Mouse (Mus musculus) midbrain, embryonic 11.5 days (tissue): ENCODE data around the gene Zbed6. TPM values are rescaled to one million over a fixed set of nuclear protein-coding genes. Genes with fewer than 3 reads are reported as not detected.
A peak's percentile ranks its signal among the peaks of the same experiment; 100 is the strongest.
"Not testable (repeated sequence)": the region's sequence is repeated elsewhere in the genome, so short reads cannot be mapped to it uniquely, and the experiment has no call there.

Experiments
- ATAC-seq: fragments of 200-750 bp; cut with Nextera tagmentation; 2 replicates; pipeline ENCODE4 v1.8.0; 2017; ENCODE audit warnings: moderate TSS enrichment, moderate library complexity; ENCODE audit not compliant: low FRiP score
- DNase-seq: peaks from one replicate; pipeline ENCODE4 v3.0.0; 2015; ENCODE audit warnings: low spot score; ENCODE audit errors: missing footprints
- H3K27ac ChIP-seq: fragments of 300-500 bp; sonication (generic); 2 replicates; pipeline ENCODE4 v1.5.1; 2014; ENCODE audit warnings: low read depth, low read length
- H3K27me3 ChIP-seq: fragments of 300-500 bp; sonication (generic); 2 replicates; pipeline ENCODE4 v1.6.1; 2014; ENCODE audit warnings: mild to moderate bottlenecking, low read length, moderate library complexity, mixed read lengths; ENCODE audit not compliant: control insufficient read depth, insufficient read depth
- H3K36me3 ChIP-seq: fragments of 300-500 bp; sonication (generic); 2 replicates; pipeline ENCODE4 v1.6.1; 2014; ENCODE audit warnings: mild to moderate bottlenecking, low read length, moderate library complexity, mixed read lengths; ENCODE audit not compliant: control insufficient read depth, insufficient read depth
- H3K4me1 ChIP-seq: fragments of 300-500 bp; sonication (generic); 2 replicates; pipeline ENCODE4 v1.6.1; 2014; ENCODE audit warnings: low read length; ENCODE audit not compliant: control insufficient read depth, insufficient read depth
- H3K4me2 ChIP-seq: fragments of 300-500 bp; sonication (generic); 2 replicates; pipeline ENCODE4 v1.6.1; 2014; ENCODE audit warnings: mild to moderate bottlenecking, moderate library complexity
- H3K4me3 ChIP-seq: fragments of 300-500 bp; sonication (generic); 2 replicates; pipeline ENCODE4 v1.5.1; 2014; ENCODE audit warnings: low read depth, low read length
- H3K9ac ChIP-seq: fragments of 300-500 bp; sonication (generic); 2 replicates; pipeline ENCODE4 v1.6.1; 2014; ENCODE audit warnings: low read length
- H3K9me3 ChIP-seq: fragments of 300-500 bp; sonication (generic); 2 replicates; pipeline ENCODE4 v1.6.1; 2016; ENCODE audit warnings: low read length; ENCODE audit not compliant: control insufficient read depth
- WGBS: fragments of 180-500 bp; shearing (Covaris S2); extraction: QIAGEN DNeasy Blood & Tissue Kit; methylation state at CpG from one replicate; pipeline ENCODE4 v1.1.7; 2014; 5-methylcytosine and 5-hydroxymethylcytosine counted together
- polyA plus RNA-seq: library from polyadenylated mRNA; unstranded; fragments of >200 nt; fragmentation: Nextera tagmentation; extraction: Ambion mirVana; gene quantifications from 2 replicates; pipeline ENCODE4 v1.2.1, GENCODE M21; 2014

The Zbed6 gene
- polyA plus RNA-seq, 1 experiment from 2014 or later = not detected

- Histone ChIP-seq H3K4me2 (no peak overlapping the region), H3K36me3 (no peaks in the 10 kb centered on the region), H3K4me3 (no peak overlapping the region), H3K27ac (no peak overlapping the region), H3K9ac (no peak overlapping the region), H3K4me1 (no peaks in the 10 kb centered on the region), H3K9me3 (no peaks in the 10 kb centered on the region), H3K27me3 (no peaks in the 10 kb centered on the region)
- WGBS = 26% methylated on average over 7 of the region's 7 CpGs
- peak; percentile 14 for DNase-seq
- ATAC-seq = no peak
Measured at GRCm38 (mm10) chr1:133667721-133668120, 7.0 kb upstream of the Zbed6 start.

GRCm38 (mm10) chr1:133665713-133666112, 5.0 kb upstream of the Zbed6 start:
- not testable (repeated sequence) for H3K4me1 ChIP-seq, H3K27ac ChIP-seq, H3K36me3 ChIP-seq, H3K9me3 ChIP-seq, H3K4me2 ChIP-seq, H3K27me3 ChIP-seq, H3K9ac ChIP-seq, ATAC-seq, H3K4me3 ChIP-seq
- peak; percentile 31 for DNase-seq
- 87% methylated on average over 8 of the region's 8 CpGs for WGBS

DNA sequence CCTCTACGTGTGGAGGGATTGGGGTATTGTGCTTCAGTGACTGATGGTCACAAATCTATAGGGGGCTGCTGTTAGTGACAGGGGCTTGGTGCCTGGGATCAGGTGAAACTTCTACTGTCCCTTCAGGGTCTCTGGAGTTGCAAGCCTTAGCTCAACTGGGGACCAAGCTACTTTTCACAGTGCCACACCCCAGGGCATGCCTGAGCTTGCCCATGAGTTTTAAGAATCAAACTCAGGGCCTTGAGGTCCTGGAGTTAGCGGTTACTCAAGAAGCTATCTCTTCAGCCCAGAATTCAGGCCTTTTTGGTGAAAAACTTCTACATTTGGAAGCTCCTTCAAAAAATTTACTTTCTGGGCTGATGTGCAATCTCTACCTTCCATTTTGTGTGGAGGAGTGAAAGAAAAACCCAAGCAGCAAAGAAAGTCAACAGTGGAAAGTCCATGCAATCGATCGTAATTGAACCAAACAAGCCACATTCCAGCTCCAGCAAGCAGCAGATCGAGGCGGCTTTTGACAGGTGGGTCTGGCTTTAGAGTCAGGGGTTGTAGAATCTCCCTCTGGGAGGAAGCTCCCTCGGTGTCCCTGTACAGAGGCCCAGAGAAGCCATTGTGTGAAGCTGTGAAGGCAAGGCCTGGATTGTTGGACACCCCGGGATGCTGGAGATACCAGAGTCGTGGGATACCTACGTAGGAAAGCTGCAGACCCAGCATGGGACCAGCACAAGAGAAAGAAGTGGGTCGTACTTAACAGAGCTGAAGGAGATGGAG, 3.7 kb upstream of the Zbed6 start:
- Histone ChIP-seq H3K4me2 (no peak overlapping the region), H3K4me3 (no peak overlapping the region), H3K9me3 (no peaks in the 10 kb centered on the region), H3K9ac (no peak overlapping the region), H3K4me1 (peaks cover 6% of the 10 kb centered on the region), H3K27ac (no peak overlapping the region), H3K27me3 (no peaks in the 10 kb centered on the region), H3K36me3 (no peaks in the 10 kb centered on the region)
- no peak for ATAC-seq
- no peak for DNase-seq
- 60% methylated on average over 11 of the region's 11 CpGs for WGBS

DNA sequence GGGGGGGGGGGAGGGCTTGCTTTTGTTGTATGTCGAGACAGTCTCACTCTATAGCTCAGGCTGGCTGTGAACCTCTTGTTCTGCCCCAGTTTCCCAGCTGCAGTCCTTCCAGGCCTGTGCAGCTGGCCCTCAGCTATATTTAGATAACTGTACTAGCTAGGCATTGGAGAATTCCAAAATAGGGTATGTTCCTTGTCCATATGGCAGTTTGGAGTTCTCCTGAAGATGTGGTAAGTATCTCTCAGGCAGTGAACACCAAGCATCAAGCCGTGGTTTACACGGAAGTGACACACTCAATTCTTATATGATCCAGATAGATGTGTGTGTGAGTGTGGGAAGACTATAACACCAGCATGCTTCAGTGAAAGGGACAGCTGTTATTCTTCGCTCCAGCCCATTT, 2.7 kb upstream of the Zbed6 start:
- Histone ChIP-seq H3K27me3 (no peaks in the 10 kb centered on the region), H3K36me3 (no peaks in the 10 kb centered on the region; the same call in 1 of the 2 replicates), H3K9ac (no peak overlapping the region), H3K27ac (no peak overlapping the region), H3K4me2 (no peak overlapping the region), H3K4me1 (peaks cover 7% of the 10 kb centered on the region), H3K4me3 (no peak overlapping the region), H3K9me3 (no peaks in the 10 kb centered on the region)
- DNase-seq (peak; percentile 69), ATAC-seq (no peak)
- 85% methylated on average over 4 of the region's 4 CpGs for WGBS

DNA sequence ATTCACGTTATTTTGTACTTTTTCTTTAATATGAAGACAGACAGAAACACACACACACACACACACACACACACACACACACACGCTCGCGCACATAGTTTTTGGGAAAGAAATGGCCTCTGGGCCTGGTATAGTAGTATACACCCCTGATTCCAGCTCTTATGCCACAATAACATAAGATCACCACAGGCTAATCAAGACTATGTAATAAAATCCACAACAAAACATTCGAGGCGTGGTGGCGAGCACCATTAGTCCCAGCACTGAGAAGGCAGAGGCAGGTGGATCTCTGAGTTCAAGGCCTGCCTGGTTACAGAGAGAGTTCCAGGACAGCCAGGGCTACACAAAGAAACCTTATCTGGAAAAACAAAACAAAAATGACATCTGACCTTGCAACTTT, 2.3 kb upstream of the Zbed6 start:
- 95% methylated on average over 7 of the region's 7 CpGs for WGBS
- no peak overlapping the region for H3K4me3 ChIP-seq
- no peak for ATAC-seq

DNA sequence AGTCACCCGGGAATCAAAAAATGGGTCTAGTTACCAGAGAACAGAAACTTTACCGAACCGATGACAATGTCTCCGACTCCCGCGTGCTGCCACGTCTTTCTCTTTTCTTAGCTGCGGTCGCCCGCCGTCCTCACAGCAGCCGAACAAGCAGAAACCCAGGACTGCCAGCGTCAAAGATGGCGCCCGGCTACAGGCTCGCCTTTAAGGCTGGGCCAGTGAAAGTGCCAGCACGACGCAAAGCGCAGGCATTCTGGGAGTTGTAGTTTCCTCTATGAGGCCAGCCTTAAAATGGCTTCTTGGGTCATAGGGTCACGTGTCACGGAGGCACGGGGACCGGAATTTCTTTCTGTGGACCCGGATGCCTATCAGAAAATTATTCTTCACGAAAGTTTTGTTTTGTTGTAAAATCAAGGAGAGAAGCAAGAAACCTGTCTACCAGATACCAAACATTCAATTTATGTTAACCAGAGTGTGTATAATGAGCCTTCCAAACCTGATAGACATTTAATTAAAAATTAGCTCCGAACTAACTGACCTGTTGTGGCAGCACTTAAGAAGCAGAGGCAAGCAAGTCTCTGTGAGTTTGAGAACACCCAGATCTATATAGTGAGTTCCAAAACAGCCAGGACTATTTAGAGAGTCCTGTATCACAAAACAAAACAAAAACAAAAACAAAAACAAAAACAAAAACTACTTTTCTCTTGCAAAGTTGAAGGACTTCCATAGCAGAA, 683 bp upstream of the Zbed6 start, which contains the start of gene Gm38394:
TSS of gene Gm38394 (minus strand) at position 116 of the 731 bp plus-strand sequence.
- Histone ChIP-seq H3K9ac (peak within 1 kb of the TSS; percentile 88), H3K4me1 (peaks cover 9% of the 10 kb centered on the region), H3K4me2 (peak within 1 kb of the TSS; percentile 94), H3K27ac (peak within 1 kb of the TSS; percentile 81), H3K27me3 (no peaks in the 10 kb centered on the region), H3K36me3 (no peaks in the 10 kb centered on the region; the same call in none of the 2 replicates), H3K4me3 (peak within 1 kb of the TSS; percentile 87), H3K9me3 (no peaks in the 10 kb centered on the region)
- peak; percentile 98 for DNase-seq
- WGBS = 3% methylated on average over 26 of the region's 26 CpGs
- peak; percentile 98 for ATAC-seq

More for the DNA sequence above, 2.3 kb upstream of the Zbed6 start:
- Histone ChIP-seq H3K4me2 (no peak overlapping the region), H3K9me3 (no peaks in the 10 kb centered on the region), H3K4me1 (peaks cover 7% of the 10 kb centered on the region), H3K36me3 (no peaks in the 10 kb centered on the region; the same call in 1 of the 2 replicates), H3K9ac (no peak overlapping the region), H3K27ac (no peak overlapping the region), H3K27me3 (no peaks in the 10 kb centered on the region)
- DNase-seq = peak; percentile 54

- peaks cover 9% of the 10 kb centered on the region for H3K4me1 ChIP-seq
- no peak overlapping the region for H3K4me2 ChIP-seq
- WGBS = 98% methylated on average over 3 of the region's 3 CpGs
- no peaks in the 10 kb centered on the region; the same call in none of the 2 replicates for H3K36me3 ChIP-seq
- no peaks in the 10 kb centered on the region for H3K9me3 ChIP-seq
- no peak overlapping the region for H3K4me3 ChIP-seq
- H3K27me3 ChIP-seq = no peaks in the 10 kb centered on the region
- no peak overlapping the region for H3K27ac ChIP-seq
- peak; percentile 21 for DNase-seq
- H3K9ac ChIP-seq = no peak overlapping the region
- no peak for ATAC-seq
Measured at GRCm38 (mm10) chr1:133658878-133659277, 1.8 kb downstream of the Zbed6 start.

GRCm38 (mm10) chr1:133656811-133657210, 3.9 kb downstream of the Zbed6 start:
- Histone ChIP-seq H3K9ac (no peak overlapping the region), H3K27me3 (no peaks in the 10 kb centered on the region), H3K4me3 (no peak overlapping the region), H3K4me2 (no peak overlapping the region), H3K9me3 (no peaks in the 10 kb centered on the region), H3K27ac (no peak overlapping the region), H3K36me3 (no peaks in the 10 kb centered on the region; the same call in none of the 2 replicates), H3K4me1 (peaks cover 9% of the 10 kb centered on the region)
- 77% methylated on average over 5 of the region's 5 CpGs for WGBS
- no peak for ATAC-seq
- no peak for DNase-seq

DNA sequence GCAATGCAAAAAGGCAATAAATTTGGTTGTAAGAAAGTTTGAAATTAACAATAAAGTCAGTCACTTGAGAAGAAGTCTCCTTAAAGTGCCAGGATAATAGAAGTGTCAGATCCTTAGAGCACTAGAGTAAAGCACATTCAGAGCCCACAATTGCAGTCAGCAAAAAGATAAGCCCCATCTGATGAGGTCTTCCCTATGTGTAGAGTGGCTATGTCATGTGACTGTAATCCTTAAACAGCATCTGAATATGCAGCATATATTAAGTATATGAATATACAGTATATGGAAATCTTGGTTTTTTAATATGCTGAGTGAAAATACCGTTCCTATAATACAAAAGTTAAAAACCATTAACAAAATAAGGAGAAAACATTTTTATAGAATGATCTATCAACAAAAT, 7.7 kb downstream of the Zbed6 start:
- 92% methylated on average over 1 of the region's 1 CpGs for WGBS
- no peak for ATAC-seq
- H3K36me3 ChIP-seq = no peaks in the 10 kb centered on the region; the same call in 1 of the 2 replicates
- H3K27me3 ChIP-seq = no peaks in the 10 kb centered on the region
- DNase-seq = no peak
- H3K9me3 ChIP-seq = no peaks in the 10 kb centered on the region
- H3K9ac ChIP-seq = no peak overlapping the region
- H3K4me3 ChIP-seq = no peak overlapping the region
- peaks cover 2% of the 10 kb centered on the region; the same call in 1 of the 2 replicates for H3K4me1 ChIP-seq
- no peak overlapping the region for H3K27ac ChIP-seq
- H3K4me2 ChIP-seq = no peak overlapping the region
